Mouse (Mus musculus): ENCODE results near the gene Cib3.

DNA sequence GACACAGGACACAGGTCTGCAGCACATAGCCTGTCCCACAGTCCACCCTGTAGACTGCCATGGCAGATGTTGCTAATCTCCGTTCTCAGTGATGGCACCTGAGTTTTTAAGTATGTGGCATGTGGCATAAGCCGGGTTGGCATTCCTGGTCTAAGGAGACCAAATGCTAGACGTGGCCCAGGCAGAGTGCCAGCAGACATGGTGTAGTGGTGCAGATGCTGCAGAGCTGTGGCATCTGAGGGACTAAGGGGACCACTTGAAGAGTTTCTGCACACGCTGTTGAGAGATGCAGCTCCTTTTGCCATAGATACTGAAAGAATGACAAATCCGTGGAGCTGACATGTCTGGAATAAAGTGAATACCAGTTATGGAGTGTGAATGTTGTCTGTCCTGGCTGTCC is 10.0 kb upstream of the Cib3 start:
- TF ChIP-seq CTCF (IDR thresholded peaks at IDR 0.05; ENCODE audit: borderline replicate concordance, insufficient read depth, low read length) = no peak
- no peak for TF ChIP-seq POLR2A (IDR thresholded peaks at IDR 0.05; ENCODE audit: low read depth, low read length)

Data from embryonic fibroblast, embryonic 13.5 days (primary cell).